Mouse (Mus musculus) liver (tissue): Measurements from ENCODE around the gene Csk.

ENCODE experiments used
- DNase-seq: peaks from one replicate; pipeline ENCODE4 v3.0.0-alpha.2; 2020; ENCODE audit warnings: mixed read lengths

Csk gene

DNA sequence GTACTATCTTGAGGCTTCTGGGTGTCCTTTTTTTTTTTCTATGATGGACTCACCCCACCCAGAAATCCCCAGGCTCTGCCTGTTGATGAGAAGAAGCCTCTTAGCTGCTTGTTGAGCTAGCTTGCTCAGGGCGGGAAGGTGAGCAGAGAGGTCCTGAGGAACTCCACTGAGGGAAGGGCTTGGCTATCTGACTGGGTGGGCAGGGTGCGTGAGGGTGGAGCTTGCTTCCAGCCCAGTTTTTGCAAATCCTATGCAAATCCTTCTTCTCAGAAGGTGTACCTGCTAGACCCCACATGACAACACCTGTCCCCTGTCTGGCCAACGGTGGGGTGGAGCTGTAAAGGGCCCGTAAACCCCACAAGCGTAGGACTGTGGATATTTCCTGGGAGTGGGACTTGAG, at the start of gene Csk:
Csk (minus strand) TSS at position 349 of the 400 bp plus-strand sequence.
- no peak for DNase-seq

DNA sequence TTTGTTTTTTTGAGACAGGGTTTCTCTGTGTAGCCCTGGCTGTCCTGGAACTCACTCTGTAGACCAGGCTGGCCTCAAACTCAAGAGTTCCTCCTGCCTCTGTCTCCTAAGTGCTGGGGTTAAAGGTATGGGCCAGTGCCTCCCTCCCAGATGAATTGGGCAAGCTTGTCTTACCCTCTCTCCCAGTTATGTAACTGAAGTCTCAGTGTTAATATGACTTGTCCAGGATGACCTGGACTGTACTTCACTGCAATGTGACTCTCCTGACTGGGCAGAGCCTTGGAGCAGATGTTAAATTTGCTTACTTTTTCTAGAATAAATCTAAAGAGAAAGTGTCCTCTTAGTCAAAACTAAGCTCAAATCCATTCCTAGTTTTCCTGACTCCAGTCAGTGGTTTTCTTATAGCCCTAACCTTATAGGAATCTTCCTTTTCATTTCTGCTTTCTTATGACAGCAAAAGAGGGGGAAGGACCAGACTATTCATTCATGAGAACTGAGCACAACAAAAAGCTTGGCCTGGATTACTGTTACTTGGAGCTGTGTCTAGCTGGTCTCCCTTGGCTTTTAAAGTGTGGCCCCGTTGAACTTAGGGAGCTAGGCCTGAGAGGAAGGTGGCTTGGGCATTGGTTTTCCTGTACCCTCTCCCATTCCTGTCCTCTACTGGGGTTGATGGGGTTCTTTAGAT, 45.2 kb upstream of the Csk start:
- DNase-seq = no peak

- DNase-seq = peak; percentile 66
These were observed 43.9 kb upstream of the Csk start for GRCm38 (mm10) chr9:57697380-57697779.

DNA sequence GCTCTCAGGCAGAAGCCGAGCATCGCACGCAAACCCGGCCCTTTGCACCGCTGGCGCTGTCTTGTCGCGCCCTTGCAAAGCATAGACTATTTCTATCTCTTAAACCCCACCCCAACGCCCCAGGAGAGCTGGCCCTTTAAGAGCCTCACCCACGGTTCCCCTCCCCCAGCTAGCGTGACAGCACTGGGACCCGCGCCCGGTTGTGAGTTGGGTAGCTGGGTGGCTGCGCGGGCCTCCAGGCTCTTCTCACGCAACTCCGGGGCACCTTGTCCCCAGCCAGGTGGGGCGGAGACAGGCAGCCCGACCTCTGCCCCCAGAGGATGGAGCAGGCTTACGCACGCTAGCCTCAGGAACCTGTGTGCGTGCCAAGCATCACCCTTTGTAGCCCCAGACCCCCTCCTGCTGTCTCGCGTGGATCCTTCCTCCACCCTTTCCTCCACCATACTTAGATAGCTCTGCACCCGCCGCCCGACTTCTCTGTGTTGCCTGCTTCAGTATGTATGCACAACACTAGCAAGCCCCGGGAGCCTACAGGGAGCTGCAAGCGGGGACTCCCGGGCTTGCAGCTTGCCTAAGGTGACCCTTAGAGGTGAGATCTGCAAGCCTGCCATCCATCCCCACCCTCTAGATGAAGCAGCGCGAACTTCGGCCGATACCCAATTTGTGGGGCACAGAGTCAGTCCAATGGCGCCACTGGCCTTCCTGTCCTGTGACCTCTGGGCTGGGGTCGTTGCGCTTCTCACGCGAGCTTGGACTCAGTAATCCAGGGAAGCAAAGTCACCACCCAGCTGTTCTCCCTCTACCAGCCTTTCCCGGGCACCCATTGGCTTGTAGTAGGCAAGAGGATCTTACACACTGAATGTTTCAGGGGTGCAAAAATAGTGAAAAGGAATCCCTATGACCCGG, 43.2 kb upstream of the Csk start:
- peak; percentile 42 for DNase-seq

- DNase-seq = no peak
These were observed 40.7 kb upstream of the Csk start for GRCm38 (mm10) chr9:57694108-57694507.

DNA sequence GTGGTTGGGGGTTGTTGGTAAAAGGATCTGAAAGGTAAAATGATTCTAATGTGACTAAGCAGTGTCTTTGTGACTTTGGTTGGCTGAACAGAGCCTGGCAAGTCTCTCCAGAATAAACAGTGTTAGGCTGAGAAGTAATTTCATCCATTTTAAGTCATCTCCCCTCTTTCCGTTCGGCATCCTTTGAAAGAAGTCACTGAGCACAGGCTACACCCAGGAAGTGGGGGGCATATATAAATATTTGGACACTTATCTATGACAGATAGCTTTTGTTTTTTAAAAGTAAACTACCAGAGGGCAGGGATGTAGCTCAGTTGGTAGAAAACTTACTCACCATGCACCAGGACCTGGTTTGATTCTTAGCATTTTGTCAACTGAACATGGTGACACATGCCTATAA, 35.2 kb upstream of the Csk start:
- no peak for DNase-seq

DNA sequence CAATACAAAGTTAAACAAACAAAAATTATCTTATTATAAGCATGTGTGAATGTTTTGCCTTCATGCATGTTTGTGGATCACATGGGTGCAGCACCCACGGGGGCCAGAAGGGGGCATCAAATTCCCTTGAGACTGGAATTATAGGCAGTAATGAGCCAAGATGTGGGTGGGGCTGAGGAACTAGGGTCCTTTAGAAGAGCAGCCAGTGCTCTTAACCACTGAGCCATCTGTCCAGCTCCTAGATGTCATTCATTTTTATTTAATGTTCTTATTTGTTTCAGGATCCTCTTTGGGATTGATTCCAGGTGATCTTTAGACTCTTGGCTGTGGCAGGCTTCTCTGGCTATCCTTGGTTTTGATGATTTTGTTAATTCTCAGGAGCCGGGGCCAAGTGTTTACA, 34.7 kb upstream of the Csk start:
- peak; percentile 68 for DNase-seq

DNA sequence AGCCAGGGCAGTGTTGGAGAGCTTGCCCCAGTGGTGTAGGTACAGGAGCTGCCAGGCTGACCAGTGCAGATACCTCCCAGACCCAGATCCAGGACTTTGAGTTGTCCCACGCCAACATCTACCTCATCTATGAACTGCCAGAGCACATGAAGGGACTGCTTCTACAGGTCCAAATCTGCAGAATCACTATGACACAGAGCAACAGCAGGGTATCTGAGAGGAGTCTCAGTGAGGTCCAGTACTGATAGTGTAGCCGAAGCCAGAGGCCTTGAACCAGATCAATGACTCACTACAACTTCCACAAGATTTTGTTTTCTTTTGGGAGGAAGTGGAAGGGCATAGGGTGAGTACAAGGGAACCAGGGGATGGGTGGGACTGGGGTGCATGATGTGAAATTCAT, 34.3 kb upstream of the Csk start, which contains the start of gene Cyp1a1:
Cyp1a1 (plus strand) TSS at position 178 of the 400 bp plus-strand sequence.
- no peak for DNase-seq

- no peak for DNase-seq
These were observed 32.6 kb upstream of the Csk start for GRCm38 (mm10) chr9:57686011-57686410.

GRCm38 (mm10) chr9:57683520-57683919, 30.1 kb upstream of the Csk start, which contains the start of gene Cyp1a2:
Gene Cyp1a2 (minus strand): TSS chr9:57683703.
- DNase-seq = no peak

- no peak for DNase-seq
These were observed 28.0 kb upstream of the Csk start for GRCm38 (mm10) chr9:57681411-57681810.

GRCm38 (mm10) chr9:57671500-57671899, 18.1 kb upstream of the Csk start:
- peak; percentile 40 for DNase-seq

DNA sequence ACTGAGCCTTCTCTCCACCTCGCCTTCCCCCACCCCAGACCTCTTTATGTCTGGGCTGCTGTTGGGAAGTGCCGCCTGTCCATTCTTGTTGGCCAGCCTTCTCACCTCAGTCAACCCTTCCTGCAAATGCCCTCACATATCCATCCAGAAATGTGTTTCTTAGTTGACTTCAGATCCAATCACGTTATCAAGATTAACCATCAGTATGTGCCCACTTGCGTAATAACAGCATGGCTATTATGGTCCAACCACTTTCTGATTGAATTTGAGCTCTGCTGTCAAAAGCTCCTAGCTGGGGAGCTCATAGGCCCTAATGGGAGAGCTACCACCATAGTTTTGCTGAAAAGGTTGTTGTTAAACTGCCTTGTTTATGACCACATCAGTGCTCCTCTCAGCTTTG, 17.6 kb upstream of the Csk start:
- no peak for DNase-seq

GRCm38 (mm10) chr9:57669566-57669965, 16.1 kb upstream of the Csk start:
- no peak for DNase-seq

DNA sequence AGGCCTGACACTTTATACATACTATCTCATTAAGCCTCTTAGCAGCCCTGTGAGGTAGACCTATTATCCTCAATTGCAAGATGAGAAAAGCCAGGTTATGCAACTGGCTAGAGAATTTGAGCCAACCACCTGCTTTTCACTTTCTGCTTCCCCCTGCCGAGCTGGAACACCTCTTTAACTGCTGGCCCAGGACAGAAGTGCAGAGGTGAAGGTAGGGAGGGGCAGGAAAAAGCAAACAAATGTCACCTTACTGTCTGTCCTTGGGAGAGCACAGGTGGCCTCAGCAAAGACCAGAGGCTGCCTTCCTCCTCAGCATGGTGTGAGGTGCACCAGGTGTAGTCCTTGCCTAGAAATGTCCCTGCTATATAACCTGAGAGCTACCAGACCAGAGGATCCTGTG, 14.8 kb upstream of the Csk start:
- DNase-seq = no peak

- no peak for DNase-seq
These were observed 14.4 kb upstream of the Csk start for GRCm38 (mm10) chr9:57667817-57668216.

- no peak for DNase-seq
These were observed 13.7 kb upstream of the Csk start for GRCm38 (mm10) chr9:57667136-57667535.

GRCm38 (mm10) chr9:57666536-57666935, 13.1 kb upstream of the Csk start:
- no peak for DNase-seq

- no peak for DNase-seq
These were observed 11.2 kb upstream of the Csk start for GRCm38 (mm10) chr9:57664616-57665015.

DNA sequence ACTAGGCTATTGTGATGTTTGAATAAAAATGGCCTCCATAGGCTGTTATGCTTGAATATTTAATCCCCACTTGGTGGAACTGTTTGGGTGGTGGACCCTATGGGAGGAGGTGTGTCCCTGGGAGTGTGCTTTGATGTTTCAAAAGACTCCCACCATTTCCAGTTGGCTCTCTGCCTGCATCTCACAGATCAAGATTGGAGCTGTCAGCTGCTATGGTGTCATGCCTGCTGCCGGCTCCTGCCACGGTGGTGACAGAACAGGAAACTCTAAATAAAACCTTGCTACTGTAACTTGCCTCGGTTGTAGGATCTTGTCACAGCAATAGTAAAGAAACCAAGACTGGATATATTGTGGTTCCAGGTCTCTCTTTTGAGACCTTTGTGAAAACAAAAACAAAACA, 8.1 kb upstream of the Csk start:
- DNase-seq = no peak

- DNase-seq = peak; percentile 68
These were observed 7.1 kb upstream of the Csk start for GRCm38 (mm10) chr9:57660501-57660900.

- peak; percentile 77 for DNase-seq
These were observed 6.3 kb upstream of the Csk start for GRCm38 (mm10) chr9:57659774-57660173.

- DNase-seq = no peak
These were observed 5.5 kb upstream of the Csk start for GRCm38 (mm10) chr9:57658970-57659369.

GRCm38 (mm10) chr9:57657843-57658242, 4.4 kb upstream of the Csk start:
- DNase-seq = no peak
